12 mouse cellular contexts compared by ENCODE assay signal in the genomic region with DNA sequence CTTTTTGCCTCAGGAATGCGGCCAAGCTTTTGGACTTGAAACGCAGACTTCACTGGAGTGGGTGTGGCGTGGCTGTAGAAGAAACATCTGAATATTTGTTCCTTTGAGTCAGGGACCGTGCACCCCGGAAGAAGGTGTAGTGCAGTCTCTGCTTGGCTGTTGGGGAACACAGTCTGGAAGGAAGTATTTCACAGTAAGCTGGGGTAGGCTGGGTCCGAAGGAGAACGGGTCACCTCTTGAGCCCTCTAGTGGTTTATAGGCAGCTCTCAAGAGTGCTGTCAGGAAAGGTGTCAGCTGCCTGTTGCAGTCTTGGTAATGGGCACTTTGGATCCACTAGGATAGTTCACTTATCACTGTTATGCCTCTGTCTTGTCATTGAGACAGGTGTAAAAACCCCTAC. TPM values are rescaled to one million over a fixed set of nuclear protein-coding genes. Genes with fewer than 3 reads are reported as not detected.
DNase-seq lines count a peak whose midpoint lies in the region; ATAC-seq and TF ChIP-seq lines count a peak whose summit lies in the region.
"Had no signal": no experiment of that assay in that cellular context is flagged by ENCODE, and none has a peak within 500 bp of the region (broad histone marks: within the 10 kb centered on the region; RNA-seq: fewer than 3 reads in every experiment).

No protein-coding gene starts in this region.

- ATAC-seq in inflammation-experienced regulatory T-cells, adult 6 months: no peak

- peak; percentile 69 for TF ChIP-seq CTCF in heart, adult 2 months (IDR thresholded peaks at IDR 0.05)

- intact Hi-C loops in heart, adult 2 months (cut with DNase I): no loop called here

- H3K4me3 ChIP-seq in heart, adult 2 months: no peak overlapping the region
- H3K4me3 ChIP-seq: limb, embryonic 15.5 days had no signal

- peaks cover 8% of the 10 kb centered on the region for H3K4me1 ChIP-seq in heart, adult 2 months (ENCODE audit: control insufficient read depth, insufficient read depth, low read length)

- TF ChIP-seq EP300 in heart, adult 2 months (IDR thresholded peaks at IDR 0.05; ENCODE audit: insufficient read depth, low read depth, low read length): no peak

- no peak for TF ChIP-seq POLR2A in heart, adult 2 months (IDR thresholded peaks at IDR 0.05; ENCODE audit: insufficient read depth, low read depth, low read length)

- H3K9ac ChIP-seq in heart, adult 2 months (ENCODE audit: low read depth, low read length): no peak overlapping the region
- H3K9ac ChIP-seq: limb, embryonic 15.5 days had no signal

- WGBS in heart, adult 2 months: 42% methylated on average over 7 of the region's 7 CpGs

- DNase-seq in heart, adult 2 months: no peak
- DNase-seq in heart, adult 8-10 months (ENCODE audit: low spot score): no peak
- DNase-seq in spleen, postnatal 36 days (ENCODE audit: low spot score in 2 of 2): peak; percentile 39 to 48
- no peak for DNase-seq in spleen, adult 18-20 months
- peak; percentile 27 to 47 for DNase-seq in lung, adult 18-20 months
- DNase-seq in splenic B cell, adult 2 months (ENCODE audit: low read depth, low spot score): peak; percentile 63
- DNase-seq in frontal cortex, postnatal 14 days (ENCODE audit: low spot score in 2 of 2): no peak
- DNase-seq: adrenal gland, postnatal 36 days; gastrocnemius, postnatal 14 days; midbrain, embryonic 14.5 days had no signal

- H3K36me3 ChIP-seq in heart, adult 2 months (ENCODE audit: control insufficient read depth, insufficient read depth, low read length): peaks cover 2% of the 10 kb centered on the region; the same call in 1 of the 2 replicates
- H3K36me3 ChIP-seq in splenic B cell, adult 2 months (ENCODE audit: control insufficient read depth, insufficient read depth, low read length, poor library complexity, severe bottlenecking): no peaks in the 10 kb centered on the region

- H3K27me3 ChIP-seq in heart, adult 2 months (ENCODE audit: control insufficient read depth, insufficient read depth, low read length): no peaks in the 10 kb centered on the region
- no peaks in the 10 kb centered on the region for H3K27me3 ChIP-seq in splenic B cell, adult 2 months (ENCODE audit: control insufficient read depth, insufficient read depth, low read length, poor library complexity, severe bottlenecking)
- H3K27me3 ChIP-seq: limb, embryonic 15.5 days had no signal

- H3K27ac ChIP-seq in heart, adult 2 months: no peak overlapping the region
- H3K27ac ChIP-seq: limb, embryonic 15.5 days had no signal

- H3K79me2 ChIP-seq in heart, adult 2 months (replicated peaks; ENCODE audit: control insufficient read depth, insufficient read depth, low read length): peaks cover 3% of the 10 kb centered on the region

RNA-seq across cellular contexts. Expression of a gene that starts 3.9 kb away (rescaled TPM):
- total RNA-seq in heart, adult 2 months (2021): 10 to 100 TPM; 36.9 to 43.3 TPM
- 25.3 and 50.3 TPM in 2 replicates for polyA plus RNA-seq in heart, adult 2 months (2012; rRNA removed)
- 10 to 100 TPM; 33.2 to 39.5 (median 37.6) TPM for total RNA-seq in heart, adult 8-10 months (2022)
- 10 to 100 TPM; 17.2 to 32.9 (median 20.8) TPM for polyA plus RNA-seq in inflammation-experienced regulatory T-cells, adult 6 months (2017; shearing (Covaris generic))

RNA-seq across cellular contexts. Expression of a gene that starts 13.7 kb away (rescaled TPM):
- total RNA-seq in heart, adult 2 months (2021): 10 to 100 TPM; 12.5 to 16.5 TPM
- 13.0 and 22.2 TPM in 2 replicates for polyA plus RNA-seq in heart, adult 2 months (2012; rRNA removed)
- 10 to 100 TPM in 3 of 4 experiments, 1 to 10 TPM in 1; 9.5 to 15.5 (median 12.9) TPM for total RNA-seq in heart, adult 8-10 months (2022)
- polyA plus RNA-seq in inflammation-experienced regulatory T-cells, adult 6 months (2017; shearing (Covaris generic)): 1 to 10 TPM; 1.7 to 2.8 (median 2.6) TPM

Comparison
In these comparisons a context has a peak if more than half of its experiments do, and no peak if none do; other contexts are left out.
1. DNase-seq: peak in spleen, postnatal 36 days (2 of 2), lung, adult 18-20 months (2 of 2) and splenic B cell, adult 2 months (single experiment); none in heart, adult 2 months (0 of 2), heart, adult 8-10 months (single experiment), spleen, adult 18-20 months (0 of 2) and frontal cortex, postnatal 14 days (0 of 2).